Mouse (Mus musculus): ENCODE measurements around the gene Trim67.

The Trim67 gene

DNA sequence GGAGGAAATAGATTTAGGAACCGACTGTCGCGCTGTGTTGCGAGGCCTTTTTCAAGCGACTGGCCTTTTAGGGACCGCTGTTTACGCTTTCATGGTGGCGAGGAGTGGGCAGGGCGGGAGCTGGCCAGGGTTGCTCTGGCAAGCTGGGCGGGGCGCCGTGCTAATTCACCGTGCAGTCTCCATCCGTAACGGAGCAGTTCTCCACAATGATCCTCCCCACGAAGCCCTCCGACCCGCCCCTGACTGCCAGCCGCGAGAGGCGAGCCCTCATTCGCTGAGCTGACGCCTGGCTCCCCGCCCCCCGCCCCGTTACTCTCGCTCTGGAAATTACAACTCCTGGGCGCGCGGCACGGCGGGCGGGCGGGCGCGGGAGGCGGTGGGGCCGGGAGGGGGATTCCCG, at the start of gene Trim67:
Gene Trim67 (plus strand): TSS at position 385 of the 400 bp plus-strand sequence.
- ATAC-seq (ENCODE audit: insufficient number of reproducible peaks, low FRiP score, low TSS enrichment), result peak; percentile 66

DNA sequence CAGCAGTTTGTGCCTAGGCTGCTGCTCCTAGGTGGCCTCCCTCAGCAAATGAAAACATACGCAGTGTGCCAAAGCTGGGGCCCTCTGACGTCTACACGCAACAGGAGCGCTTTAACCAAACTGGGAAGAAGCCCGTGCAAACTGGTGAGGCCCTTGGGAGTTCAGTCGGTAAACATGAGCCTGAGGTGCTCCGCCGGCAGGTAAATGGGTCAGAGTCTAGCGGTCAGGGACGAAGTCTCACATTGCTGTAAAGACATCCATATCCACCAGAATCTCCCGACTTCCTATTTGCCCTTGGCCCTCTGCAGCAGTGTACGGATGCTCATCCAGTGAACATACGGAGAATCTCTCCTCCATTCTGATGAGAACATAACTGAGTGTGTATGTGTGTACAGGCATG, 46.2 kb upstream of the Trim67 start:
- ATAC-seq (ENCODE audit: insufficient number of reproducible peaks, low FRiP score, low TSS enrichment), result no peak

DNA sequence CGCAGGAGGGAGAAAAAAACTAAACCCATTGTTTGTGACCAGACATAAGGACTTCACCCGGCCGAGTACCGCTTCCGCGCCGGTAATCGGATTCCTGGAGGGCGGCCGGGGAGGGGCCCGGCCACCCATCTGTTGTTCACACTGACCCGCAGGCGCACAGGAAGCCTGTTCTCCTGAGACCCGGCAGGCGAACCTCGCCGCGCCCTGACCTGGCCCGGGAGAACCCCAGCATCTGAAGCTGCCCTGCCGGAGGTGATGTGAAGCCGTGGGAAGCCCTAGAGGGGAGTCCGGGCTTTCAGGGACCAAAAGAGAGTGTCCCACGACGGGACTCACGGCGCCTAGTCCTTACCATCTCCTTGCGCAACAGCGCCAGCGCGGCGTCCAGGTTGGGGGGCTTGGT, 41.7 kb upstream of the Trim67 start:
- ATAC-seq (ENCODE audit: insufficient number of reproducible peaks, low FRiP score, low TSS enrichment), result no peak

DNA sequence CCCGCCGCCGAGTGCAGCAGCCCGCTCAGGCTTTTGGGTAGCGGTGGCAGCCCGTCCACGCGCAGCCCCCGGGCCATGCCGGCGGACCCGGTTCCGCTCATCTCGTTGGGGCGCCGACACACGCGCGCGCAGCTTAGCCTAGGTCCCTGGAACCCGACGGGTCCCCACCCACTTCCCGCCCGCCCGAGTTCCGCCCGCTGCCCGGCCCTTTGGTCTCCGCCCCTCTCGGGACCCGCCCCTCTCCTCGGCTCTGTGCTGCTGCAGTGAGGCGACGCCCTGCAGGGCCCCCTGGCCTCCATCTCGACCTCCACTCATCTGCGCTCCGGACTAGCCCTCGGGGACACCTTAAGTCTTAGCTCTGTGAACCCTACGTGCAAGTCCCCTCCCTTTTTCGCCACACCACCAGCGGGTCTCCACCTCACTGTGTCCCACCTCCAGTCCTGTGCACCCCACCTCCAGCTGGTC, 41.2 kb upstream of the Trim67 start, which contains the start of gene Fam89a:
Gene Fam89a (minus strand): TSS at position 124 of the 465 bp plus-strand sequence.
- ATAC-seq (ENCODE audit: insufficient number of reproducible peaks, low FRiP score, low TSS enrichment), result no peak

DNA sequence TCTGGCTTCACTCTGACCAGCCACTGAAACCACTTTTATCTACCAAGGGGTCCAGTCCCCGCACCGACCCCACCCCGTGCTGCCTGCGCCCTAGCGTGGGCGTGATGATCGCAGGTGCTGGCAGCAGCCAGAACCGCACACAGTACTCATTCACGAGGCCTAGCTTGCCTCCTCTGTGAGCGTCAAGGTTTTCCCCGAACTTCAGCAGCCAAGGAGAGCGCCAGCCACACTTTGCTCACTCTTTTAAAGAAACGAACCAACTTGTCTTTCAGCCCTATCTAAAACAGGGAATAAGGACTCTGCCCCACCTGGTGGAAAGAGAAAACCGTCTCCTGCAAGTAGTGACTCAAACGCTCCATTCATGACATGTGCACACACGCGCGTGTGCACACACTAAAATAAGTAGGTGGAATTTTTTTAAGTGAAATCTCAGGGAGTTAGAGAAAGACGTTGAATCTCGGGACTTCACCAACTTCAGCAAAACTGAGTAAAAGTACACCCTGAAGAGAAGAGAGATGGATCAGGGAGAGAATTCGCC, 40.5 kb upstream of the Trim67 start:
- no peak for ATAC-seq (ENCODE audit: insufficient number of reproducible peaks, low FRiP score, low TSS enrichment)

DNA sequence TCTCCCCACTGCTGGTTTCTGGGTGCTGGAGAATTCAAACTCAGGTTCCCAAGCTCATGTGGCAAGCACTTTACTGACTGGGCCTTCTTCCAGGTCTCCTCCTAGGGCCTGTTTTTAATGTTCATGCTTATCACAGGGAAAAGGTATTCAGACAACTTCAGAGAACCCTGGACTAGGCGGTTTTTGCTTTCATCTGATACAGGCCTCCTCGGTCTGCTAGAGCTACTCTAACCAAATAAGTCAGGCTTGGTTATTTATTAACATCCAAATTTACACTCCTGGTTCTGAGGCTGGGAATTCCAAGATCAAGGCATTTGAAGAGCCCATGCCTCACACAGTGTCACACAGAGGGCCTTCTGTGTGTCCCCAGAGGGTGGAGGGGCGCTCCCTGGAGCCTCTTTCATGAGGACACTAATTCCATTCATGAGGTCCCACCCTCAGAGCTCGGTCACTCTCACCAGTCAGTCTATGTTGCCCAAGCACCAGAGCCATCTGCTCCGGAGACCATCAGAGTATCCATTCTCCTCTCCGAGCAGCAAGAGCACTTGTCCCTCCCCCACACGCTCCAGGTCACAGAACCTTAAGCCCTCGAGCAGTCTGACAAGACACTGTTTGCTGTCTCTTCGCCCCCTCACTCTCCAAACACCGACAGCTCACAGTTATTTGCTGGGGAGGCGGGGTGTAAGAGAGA, 38.6 kb upstream of the Trim67 start:
- ATAC-seq (ENCODE audit: insufficient number of reproducible peaks, low FRiP score, low TSS enrichment), result no peak

DNA sequence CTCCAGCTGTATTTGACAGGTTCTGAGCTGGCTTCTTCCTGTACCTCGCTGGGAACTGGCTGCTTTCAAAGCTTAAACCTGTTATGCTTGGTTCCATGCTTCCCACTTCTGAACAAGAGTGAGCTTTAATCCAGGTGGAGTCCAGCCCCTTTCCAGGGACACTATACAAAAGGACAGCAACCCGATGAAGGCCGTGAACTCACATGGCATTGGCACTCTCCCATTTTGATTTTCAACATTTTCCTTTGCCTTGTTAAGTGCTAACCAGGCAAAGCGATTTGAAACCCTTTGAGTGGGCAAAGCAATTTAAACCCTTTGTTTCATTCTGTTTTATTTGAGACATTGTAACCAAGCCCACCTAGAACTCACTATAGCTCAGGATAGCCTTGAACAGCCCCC, 38.1 kb upstream of the Trim67 start:
- ATAC-seq (ENCODE audit: insufficient number of reproducible peaks, low FRiP score, low TSS enrichment), result no peak

DNA sequence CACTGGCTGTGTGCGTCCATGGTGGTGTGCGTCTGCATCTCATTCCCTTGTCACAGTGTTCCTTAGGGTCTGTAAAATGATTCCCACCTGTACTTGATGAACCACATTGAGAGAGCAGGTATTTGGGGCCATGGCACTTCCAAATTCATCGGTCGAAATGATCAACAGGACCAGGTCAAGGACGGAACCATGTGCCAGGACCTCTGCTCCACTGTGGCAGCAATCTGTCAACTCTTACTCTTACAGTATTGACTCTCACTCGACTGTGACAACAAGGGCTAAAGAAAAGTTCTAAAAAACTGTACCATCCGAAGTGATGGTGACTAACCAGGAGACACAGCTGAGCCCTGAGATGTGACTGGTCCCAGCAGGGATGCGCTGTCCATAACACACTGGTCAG, 37.4 kb upstream of the Trim67 start:
- ATAC-seq (ENCODE audit: insufficient number of reproducible peaks, low FRiP score, low TSS enrichment), result no peak

DNA sequence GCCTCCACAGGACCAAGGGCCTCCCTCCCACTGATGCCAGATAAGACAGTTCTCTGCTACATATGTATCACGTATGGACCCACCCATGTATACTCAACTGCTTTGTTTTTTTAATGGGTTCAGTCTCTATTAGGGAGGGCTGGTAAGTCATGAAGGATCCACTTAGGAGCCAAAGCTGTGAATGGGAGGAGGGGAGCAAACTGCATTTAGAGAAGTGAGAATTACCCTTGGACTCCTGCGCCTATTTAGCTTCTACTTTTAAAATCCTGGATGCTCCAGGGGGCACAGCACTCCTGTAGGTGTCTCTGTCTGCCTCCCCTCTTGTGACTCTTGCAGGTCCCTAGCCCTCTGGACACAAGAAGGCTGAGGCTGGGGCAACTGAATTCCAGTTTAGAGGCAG, 36.7 kb upstream of the Trim67 start:
- no peak for ATAC-seq (ENCODE audit: insufficient number of reproducible peaks, low FRiP score, low TSS enrichment)

DNA sequence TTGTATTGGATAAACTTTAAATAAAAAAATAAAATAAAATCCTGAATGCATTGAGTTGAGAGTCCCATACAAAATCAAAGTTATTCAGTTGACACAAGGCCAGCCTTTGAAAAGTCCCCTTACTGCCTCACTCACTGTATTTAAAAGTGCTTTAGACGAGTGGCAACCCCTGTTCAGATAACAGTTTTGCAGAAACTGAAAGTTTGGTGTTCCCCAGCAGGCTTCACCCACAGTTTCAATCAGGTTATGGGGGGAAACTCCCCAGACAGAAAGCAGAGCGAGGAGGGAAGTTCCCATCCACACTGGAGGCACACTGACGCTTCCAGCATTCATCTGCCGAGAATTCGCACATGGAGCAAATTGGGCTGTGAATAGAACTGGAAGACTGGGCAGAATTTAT, 36.3 kb upstream of the Trim67 start:
- no peak for ATAC-seq (ENCODE audit: insufficient number of reproducible peaks, low FRiP score, low TSS enrichment)

DNA sequence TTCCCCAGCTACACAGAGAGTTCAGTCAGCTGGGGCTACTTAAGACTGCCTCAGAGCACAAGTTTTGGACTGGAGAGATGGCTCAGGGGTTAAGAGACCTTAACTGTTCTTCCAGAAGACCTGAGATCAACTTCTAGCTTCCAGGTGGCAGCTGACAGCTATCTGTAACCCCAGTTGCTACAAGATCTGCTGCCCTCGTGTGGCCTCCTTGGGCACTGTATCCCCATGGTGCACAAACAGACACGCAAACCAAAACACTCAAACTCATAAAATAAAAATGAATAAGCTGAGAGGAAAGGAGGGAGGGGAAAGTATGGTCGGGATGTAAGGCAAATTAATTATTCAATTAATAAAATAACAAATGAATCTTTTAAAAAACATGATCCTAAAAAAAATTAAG, 34.3 kb upstream of the Trim67 start:
- no peak for ATAC-seq (ENCODE audit: insufficient number of reproducible peaks, low FRiP score, low TSS enrichment)

DNA sequence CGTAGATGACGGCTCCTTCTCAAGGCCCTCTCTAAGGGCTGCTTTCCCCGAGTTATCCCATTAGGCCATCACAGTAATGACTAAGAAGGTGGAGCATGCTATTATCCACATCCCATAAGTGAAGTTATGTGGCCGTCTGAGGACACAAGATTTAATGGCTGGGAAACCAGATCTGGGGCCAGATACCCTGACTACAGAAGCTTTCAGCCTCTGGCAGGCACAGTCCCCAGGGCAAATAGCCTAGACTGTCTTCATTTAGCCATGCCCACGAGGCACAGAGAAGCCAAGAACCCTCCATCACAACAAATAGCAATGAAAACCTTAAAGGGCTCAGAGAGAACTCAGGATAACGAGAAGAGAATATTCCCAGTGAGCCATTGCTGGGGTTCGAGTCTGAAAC, 29.8 kb upstream of the Trim67 start:
- ATAC-seq (ENCODE audit: insufficient number of reproducible peaks, low FRiP score, low TSS enrichment), result no peak

DNA sequence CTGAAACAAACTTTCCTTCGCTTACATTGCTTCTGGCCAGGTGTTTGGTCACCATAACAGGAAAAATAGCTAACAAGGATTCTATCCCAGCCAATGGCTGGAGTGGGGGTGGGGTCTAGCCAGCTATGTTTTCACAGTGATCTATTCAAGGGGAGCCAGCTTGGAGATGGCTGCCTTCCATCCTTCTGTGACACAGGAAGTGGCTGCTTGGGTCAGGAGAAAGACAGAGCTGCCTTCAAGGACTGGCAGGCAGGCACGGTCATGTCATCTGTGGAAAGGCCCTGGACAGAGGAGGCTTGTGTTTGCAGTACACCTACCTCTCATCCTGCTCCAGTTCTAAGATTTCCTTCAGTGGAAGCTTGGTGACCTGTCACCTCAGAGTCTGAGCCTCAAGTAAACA, 20.5 kb upstream of the Trim67 start:
- no peak for ATAC-seq (ENCODE audit: insufficient number of reproducible peaks, low FRiP score, low TSS enrichment)

DNA sequence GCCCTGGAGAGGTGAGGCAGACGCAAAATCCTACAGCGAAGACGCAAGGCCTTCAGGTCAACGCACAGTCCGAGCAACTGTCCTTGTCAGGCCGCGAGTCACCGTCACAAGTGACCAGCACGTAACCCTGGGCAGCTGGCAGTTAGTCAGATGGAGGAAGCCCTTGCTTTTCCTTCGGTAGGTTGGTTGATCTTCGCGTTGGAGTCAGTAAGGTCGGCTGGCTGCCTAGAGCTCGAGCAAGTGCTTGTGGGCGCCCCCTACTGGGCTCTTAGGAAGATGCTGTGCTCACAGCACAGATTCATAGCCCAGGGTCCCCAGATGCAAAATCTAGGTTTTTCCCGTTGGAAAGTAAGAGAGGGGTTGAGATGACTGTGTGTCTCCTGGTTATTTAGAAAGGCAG, 17.2 kb upstream of the Trim67 start:
- peak; percentile 57; the same call in 1 of the 2 replicates for ATAC-seq (ENCODE audit: insufficient number of reproducible peaks, low FRiP score, low TSS enrichment)

DNA sequence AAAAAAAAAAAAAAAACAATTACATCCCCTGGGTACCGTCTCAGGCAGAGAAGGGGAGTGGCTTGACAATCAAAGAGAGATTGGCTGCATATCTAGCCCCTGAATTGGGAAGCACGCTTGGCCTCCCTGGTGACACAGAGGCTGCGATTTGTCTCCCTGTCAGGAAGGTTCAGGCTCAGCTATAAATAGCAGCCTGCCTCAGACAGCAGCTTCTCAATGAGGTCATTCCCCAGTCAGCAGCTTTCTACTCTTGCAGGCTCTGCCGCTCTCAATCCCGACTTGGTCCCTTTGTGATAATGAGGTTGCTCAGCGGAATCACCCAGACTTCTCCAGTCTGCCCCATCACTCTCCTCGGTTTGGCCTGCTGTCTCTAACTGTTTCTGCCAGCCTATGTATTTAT, 12.7 kb upstream of the Trim67 start:
- peak; percentile 88 for ATAC-seq (ENCODE audit: insufficient number of reproducible peaks, low FRiP score, low TSS enrichment)

DNA sequence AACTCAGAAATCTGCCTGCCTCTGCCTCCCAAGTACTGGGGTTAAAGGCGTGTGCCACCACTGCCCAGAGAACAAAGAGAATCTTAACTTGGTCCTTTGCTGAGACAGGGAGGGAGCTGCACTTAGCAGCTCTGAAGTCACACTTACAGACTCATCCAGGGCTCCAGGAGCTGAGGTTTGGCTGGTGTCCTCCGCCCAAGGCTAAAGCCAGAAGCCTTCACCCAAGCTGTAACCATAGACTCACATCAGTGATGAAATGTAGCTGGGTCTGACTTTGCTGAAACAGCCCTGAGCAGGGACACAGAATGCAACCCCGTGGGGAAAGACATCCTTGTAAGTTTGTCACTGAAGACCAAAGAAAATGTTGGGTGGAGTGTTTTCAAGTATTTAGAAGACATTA, 10.5 kb upstream of the Trim67 start:
- ATAC-seq (ENCODE audit: insufficient number of reproducible peaks, low FRiP score, low TSS enrichment), result no peak

DNA sequence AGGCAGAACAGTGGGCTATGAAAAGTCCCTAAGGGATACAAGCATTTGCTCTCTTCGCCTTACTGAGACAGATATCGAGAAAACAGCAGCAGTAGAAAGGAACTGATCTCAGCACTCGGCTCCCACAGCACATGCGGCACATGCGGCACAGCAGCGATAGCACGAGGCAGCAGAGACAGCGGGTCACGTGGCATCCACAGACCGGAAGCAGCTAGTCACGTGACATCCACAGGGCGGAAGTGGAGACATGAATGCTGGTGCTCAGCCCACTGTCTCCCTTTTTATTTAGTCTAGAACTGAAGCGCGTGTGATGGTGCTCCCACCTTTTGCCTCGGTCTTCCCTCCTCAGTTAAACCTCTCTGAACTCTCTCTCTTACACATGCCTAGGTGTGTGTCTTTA, 9.7 kb upstream of the Trim67 start:
- no peak for ATAC-seq (ENCODE audit: insufficient number of reproducible peaks, low FRiP score, low TSS enrichment)

DNA sequence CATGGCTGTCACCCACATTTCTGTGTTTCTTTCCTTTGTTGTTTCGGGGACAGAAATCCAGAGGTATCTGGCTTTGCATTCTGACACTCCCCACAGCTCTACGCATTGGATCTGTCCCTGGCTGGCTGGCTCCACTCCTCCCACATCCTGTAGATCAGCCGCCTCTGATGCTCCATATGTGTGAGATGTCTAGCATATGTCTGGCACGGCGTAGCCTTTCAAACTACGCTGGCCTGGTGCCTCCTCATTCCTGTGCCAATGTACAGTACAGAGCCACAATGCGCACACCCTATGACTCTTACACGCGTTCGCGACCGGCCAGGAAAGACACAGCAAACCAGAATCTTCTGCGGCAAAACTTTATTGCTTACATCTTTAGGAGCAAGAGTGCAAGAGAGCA, 8.3 kb upstream of the Trim67 start:
- no peak for ATAC-seq (ENCODE audit: insufficient number of reproducible peaks, low FRiP score, low TSS enrichment)

DNA sequence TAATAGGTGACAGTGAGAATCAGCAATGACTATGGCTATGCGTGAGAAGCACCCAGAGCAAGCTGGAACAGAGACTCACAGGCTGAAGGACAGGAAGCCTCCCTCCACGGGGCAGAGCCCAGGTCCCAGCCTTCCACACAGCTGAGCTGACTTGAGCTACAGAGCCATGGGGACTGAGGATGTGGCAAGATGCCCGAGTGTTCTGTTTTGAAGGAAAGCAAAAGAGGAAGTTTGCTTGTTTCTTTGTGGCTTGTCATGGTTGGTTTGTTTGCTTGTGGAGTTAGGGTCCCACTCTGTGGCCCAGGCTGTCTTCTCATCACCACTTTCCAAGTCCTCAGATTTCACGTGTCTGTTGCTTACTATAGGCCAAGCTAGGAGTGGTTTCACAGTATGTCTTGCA, 2.2 kb upstream of the Trim67 start:
- no peak for ATAC-seq (ENCODE audit: insufficient number of reproducible peaks, low FRiP score, low TSS enrichment)

DNA sequence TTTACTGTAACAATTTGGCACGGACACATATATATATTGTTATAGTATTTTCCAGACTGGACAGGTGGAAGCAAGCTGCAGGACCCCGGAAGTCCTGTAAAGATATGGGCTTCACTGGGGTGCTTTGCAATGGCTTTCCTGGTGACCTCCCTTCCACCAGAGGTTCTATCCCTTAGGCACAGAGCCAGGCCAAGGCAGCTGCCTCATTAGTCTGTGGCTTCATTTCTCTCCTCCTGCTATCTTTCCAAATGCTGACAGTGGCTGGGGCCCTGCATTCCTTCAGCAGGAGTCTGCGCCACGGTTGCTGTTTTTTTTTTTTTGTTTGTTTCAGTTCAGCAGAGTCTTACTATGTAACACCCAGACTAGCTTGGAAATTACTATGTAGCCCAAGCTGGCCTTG, 1.1 kb upstream of the Trim67 start:
- ATAC-seq (ENCODE audit: insufficient number of reproducible peaks, low FRiP score, low TSS enrichment), result no peak

DNA sequence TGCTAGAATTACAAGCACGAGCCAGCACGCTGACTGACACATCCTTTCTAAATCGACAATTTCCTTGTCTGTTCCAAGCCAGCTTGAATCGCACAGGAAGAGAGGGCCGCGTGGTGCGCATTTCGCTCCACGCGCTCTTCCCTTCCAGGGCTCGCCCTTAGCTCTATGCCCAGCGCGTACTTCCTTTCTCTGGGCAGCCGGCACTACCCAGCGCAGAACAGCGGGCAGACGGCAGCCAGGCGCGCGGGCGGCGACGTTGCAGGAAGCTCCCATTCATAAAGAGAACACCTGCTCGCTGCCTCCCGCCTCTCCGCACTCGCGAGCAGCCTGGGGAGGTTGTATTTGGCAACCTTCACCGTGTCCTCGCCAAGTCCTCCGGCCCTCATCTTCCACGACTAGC, 706 bp upstream of the Trim67 start:
- peak; percentile 22; the same call in 1 of the 2 replicates for ATAC-seq (ENCODE audit: insufficient number of reproducible peaks, low FRiP score, low TSS enrichment)

DNA sequence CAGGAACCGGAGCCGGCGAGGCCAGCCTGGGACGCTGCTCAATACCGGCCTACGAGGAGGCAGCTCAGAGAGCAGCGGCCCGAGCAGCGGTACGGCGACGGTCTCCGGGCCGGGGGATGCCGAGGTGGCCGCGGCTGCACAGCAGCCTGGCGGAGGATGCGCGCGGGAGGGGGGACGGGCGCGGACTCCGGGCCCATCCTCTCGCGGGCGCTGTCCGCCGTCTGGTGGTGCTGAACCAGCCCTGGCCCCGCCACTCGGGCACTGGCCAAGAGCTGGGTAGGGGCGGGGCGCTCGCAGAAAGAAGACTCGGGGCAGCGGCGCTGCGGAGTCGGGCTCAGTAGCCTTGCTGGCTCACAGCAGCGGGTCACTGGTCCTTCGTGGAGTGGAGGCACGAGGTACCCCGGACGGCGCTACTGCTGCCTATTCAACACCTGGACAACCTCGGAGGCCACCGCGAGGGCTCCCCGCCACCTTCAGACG, 320 bp downstream of the Trim67 start:
- peak; percentile 18; the same call in 1 of the 2 replicates for ATAC-seq (ENCODE audit: insufficient number of reproducible peaks, low FRiP score, low TSS enrichment)

Measured in cerebellum, adult (tissue).